Mouse (Mus musculus) cerebellum, adult 2 months (tissue): ENCODE measurements around the gene Txndc9. TPM values are rescaled to one million over a fixed set of nuclear protein-coding genes. Genes with fewer than 3 reads are reported as not detected.
"Not testable (repeated sequence)": the region's sequence is repeated elsewhere in the genome, so short reads cannot be mapped to it uniquely, and the experiment has no call there.

Source experiments
- DNase-seq, 2 experiments: peaks; one replicate each; pipeline ENCODE4 v3.0.0; 2021
- H3K27ac ChIP-seq: fragments of 200-500 bp; 2 replicates; pipeline ENCODE4 v1.5.1; 2012; ENCODE audit warnings: low read length, control low read depth, inconsistent platforms; ENCODE audit not compliant: insufficient read depth
- H3K27me3 ChIP-seq: fragments of 200-500 bp; 2 replicates; pipeline ENCODE4 v1.6.1; 2012; ENCODE audit warnings: inconsistent platforms, mild to moderate bottlenecking, low read length, moderate library complexity; ENCODE audit not compliant: control insufficient read depth, insufficient read depth
- H3K4me1 ChIP-seq: fragments of 200-500 bp; 2 replicates; pipeline ENCODE4 v1.6.1; 2011; ENCODE audit warnings: low read length; ENCODE audit not compliant: control insufficient read depth, insufficient read depth
- H3K4me3 ChIP-seq: fragments of 200-500 bp; replicated peaks from 2 replicates; pipeline ENCODE3; 2011; ENCODE audit warnings: mild to moderate bottlenecking, low read depth, low read length, control low read depth; ENCODE audit not compliant: insufficient read depth
- CTCF ChIP-seq: fragments of 200-500 bp; IDR thresholded peaks from 2 replicates; pipeline ENCODE4 v1.5.1; 2011; ENCODE audit warnings: low read depth, mild to moderate bottlenecking, control low read depth, low read length, moderate library complexity, borderline replicate concordance; ENCODE audit not compliant: insufficient read depth
- POLR2A ChIP-seq: fragments of 200-500 bp; IDR thresholded peaks from 2 replicates; pipeline ENCODE4 v1.6.1; 2011; ENCODE audit warnings: low read length, control low read depth, borderline replicate concordance; ENCODE audit not compliant: insufficient read depth
- WGBS: fragments of 180-500 bp; shearing (Covaris S2); methylation state at CpG from one replicate; pipeline ENCODE4 v1.1.7; 2018; 5-methylcytosine and 5-hydroxymethylcytosine counted together
- polyA plus RNA-seq: library from polyadenylated mRNA; depleted of rRNA; stranded (reverse); fragments of >200 nt; gene quantifications from 2 replicates; pipeline ENCODE4 v1.2.3, GENCODE M21; 2012

Gene Txndc9
- polyA plus RNA-seq, 1 experiment = 44.9 TPM

DNA sequence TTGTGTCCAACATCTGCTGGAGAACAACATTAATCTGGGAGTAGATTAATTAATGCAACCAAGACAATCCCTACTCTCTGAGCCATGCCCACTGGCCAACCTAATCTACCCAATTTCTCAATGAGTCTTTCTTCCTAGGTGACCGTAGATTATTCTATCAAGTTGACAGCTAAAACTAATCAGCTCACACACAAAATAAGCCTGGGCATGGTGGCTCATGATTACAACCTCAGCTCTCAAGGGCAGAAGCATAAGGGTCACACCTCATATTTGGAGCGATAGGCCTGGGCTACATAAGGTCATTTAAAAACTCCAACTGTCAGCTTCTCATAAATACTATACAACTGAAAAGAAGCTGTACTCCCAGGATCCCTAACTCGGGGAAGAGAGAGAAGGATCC, 1.5 kb downstream of the Txndc9 start:
- 38% methylated on average over 3 of the region's 3 CpGs for WGBS
- DNase-seq = no peak
- Histone ChIP-seq H3K27me3 (no peaks in the 10 kb centered on the region), H3K4me1 (no peaks in the 10 kb centered on the region), H3K4me3 (peak overlapping the region; percentile 90), H3K27ac (no peak overlapping the region)
- no peak for TF ChIP-seq CTCF
- no peak for TF ChIP-seq POLR2A

DNA sequence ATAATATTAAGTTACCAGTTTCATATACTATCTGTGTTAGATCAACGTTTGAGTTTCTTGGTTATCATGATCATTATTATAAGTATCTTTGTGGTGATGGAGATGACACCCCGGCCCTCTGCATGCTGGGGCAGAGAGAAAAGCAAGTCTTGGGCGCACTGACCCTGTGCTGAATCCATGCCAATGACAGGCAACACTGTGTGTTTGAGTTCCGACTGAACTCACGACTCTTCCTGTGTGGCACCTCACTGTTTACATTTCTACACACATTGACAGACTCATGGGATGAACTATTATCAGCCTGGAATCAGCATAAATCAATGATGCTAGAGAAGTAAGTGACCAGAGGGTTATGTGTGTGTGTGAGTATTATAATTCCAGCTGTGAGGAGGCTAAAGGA, 9.8 kb downstream of the Txndc9 start:
- Histone ChIP-seq H3K4me1 (no peaks in the 10 kb centered on the region), H3K27ac (no peak overlapping the region), H3K27me3 (no peaks in the 10 kb centered on the region), H3K4me3 (no peak overlapping the region)
- TF ChIP-seq POLR2A (no peak), CTCF (no peak)
- DNase-seq = no peak
- WGBS = 85% methylated on average over 5 of the region's 5 CpGs

DNA sequence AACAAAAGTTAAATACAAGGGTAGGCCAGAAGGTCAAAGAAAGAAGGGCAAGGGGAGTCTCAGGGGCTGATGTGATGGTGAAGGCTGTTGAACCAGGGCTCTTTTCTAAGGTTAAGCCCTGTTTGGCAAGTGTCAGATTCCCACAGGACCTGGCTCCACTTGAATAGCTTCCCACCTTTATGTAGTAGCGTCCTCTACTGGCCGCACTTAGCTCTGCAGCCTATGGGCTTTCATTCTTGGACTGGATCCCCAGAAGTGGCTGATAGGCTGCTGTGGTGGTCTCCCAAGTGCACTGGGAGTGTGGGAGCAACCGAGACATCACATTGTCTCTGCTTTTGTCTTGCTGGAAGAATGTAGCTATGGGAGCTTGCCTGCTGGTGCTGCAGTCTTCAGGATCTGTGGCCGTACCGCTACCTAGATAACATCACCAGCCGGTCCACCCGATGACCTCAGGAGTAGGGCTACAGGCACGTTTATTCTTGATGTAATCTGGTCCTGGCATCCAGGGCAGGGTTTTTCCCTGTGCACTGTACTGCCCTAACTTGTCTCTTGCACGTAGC, 11.8 kb downstream of the Txndc9 start:
- 76% methylated on average over 9 of the region's 9 CpGs for WGBS
- peak in 1 of 2 experiments; percentile 33 for DNase-seq
- H3K27me3 ChIP-seq = no peaks in the 10 kb centered on the region
- H3K27ac ChIP-seq = no peak overlapping the region
- TF ChIP-seq POLR2A (no peak), CTCF (peak; percentile 64)
- H3K4me3 ChIP-seq = no peak overlapping the region
- H3K4me1 ChIP-seq = no peaks in the 10 kb centered on the region

DNA sequence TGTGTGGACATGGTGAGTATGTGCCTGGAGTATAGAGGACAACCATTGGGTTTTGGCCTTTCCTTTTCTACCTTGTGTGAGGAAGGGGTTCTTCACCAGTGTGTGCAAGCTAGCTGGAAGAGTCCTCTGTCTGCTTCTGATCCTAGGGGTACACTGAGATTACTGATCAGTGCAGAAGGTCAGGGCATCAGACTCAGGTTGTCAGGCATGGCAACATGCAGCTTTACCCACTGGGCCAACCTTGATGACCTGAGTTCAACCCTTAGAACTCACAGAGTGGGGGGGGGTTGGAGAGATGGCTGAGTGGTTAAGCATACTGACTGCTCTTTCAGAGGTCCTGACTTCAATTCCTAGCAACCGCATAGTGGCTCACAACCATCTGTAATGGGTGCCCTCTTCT, 13.4 kb downstream of the Txndc9 start:
- TF ChIP-seq CTCF = no peak
- no peak for TF ChIP-seq POLR2A
- H3K27ac ChIP-seq = no peak overlapping the region
- WGBS = 91% methylated on average over 1 of the region's 1 CpGs
- H3K4me3 ChIP-seq = no peak overlapping the region
- DNase-seq = no peak
- no peaks in the 10 kb centered on the region for H3K4me1 ChIP-seq
- H3K27me3 ChIP-seq = no peaks in the 10 kb centered on the region

DNA sequence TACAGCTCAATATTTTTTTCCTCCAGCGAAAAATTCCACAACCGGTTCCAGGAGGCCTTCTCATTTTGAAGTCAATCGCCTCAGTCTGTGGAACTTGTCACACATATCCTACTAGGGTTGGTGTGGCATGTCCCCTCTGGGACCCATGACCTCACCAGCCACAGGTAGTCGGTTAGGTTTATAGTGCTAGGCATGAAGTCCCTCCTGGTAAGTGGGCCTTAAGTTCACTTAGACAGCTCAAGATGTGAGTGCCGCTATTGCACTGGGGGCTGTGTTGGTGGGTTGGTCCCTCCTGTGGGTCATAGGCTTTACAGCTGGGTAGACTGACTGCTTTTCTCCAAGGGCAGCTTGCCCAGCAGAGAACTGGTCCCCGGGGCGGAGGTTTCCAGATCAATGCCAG, 20.4 kb downstream of the Txndc9 start:
- H3K27ac ChIP-seq = no peak overlapping the region
- no peak for TF ChIP-seq POLR2A
- no peak for TF ChIP-seq CTCF
- H3K4me1 ChIP-seq = no peaks in the 10 kb centered on the region
- no peaks in the 10 kb centered on the region for H3K27me3 ChIP-seq
- WGBS = 85% methylated on average over 7 of the region's 7 CpGs
- no peak for DNase-seq
- no peak overlapping the region for H3K4me3 ChIP-seq

DNA sequence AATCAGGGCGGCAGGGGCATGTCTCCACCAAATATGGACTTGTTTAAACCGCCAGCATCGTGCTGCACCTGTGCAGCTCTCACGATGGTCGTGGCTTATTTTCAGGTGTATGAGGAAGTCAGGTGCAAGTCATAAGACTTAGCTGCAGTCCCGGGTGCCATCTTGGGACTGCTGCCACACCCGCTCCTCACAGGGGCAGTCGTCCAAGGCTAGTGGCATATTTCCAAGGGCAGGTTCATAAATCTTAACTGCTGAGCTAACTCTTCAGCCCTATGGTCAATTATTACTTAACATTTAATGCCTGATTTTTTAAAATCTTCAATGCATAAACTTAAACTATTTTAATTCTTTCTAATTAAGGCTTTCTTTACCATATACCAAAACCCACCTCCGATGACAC, 21.0 kb downstream of the Txndc9 start:
- not testable (repeated sequence) for DNase-seq, H3K27ac ChIP-seq, H3K4me1 ChIP-seq, H3K4me3 ChIP-seq, H3K27me3 ChIP-seq
- WGBS = 54% methylated on average over 9 of the region's 9 CpGs

DNA sequence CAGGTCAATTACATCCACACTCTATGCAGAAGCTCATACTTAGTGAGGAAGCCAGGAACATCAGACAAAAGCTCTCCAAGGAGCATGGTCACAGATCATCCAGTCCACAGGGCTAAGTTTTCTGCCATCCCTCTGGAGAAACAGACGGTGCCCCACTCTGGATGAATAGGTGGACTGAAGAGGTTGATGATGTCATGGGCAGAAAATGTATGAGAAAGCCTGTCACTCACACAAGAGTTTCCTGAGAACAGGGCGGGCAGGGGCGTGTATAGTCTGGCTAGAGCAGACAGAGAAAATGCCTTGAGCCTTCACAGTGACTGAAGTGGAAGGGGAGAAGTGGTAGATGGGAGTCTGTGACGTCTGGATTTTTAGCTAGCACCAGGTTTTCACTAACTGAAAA, 26.2 kb downstream of the Txndc9 start:
- no peak overlapping the region for H3K27ac ChIP-seq

DNA sequence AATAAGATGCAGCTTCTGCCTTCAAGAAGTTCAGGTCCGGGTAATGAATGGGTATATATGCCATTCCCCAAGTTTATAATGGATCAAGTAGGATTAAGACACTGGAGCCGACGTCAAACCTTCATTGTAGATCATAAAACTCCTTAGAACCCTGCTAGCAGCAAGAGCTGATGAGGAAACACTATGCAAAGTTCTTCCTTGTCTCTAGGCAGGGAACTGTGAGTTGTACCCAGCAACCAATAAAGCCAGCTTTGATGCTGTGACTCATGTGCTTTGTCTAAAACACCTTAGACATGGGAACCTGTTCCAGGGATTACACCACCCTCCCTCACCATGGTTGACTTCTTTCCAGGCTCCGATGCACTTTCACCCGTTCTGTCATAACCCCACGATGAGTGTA, 28.9 kb downstream of the Txndc9 start:
- no peaks in the 10 kb centered on the region for H3K4me1 ChIP-seq
- H3K27ac ChIP-seq = no peak overlapping the region
- no peak for DNase-seq
- no peak overlapping the region for H3K4me3 ChIP-seq
- TF ChIP-seq POLR2A = no peak
- no peak for TF ChIP-seq CTCF
- WGBS = 88% methylated on average over 6 of the region's 6 CpGs
- no peaks in the 10 kb centered on the region for H3K27me3 ChIP-seq

More for the DNA sequence above, 26.2 kb downstream of the Txndc9 start:
- Histone ChIP-seq H3K4me3 (no peak overlapping the region), H3K27me3 (no peaks in the 10 kb centered on the region), H3K4me1 (no peaks in the 10 kb centered on the region)
- TF ChIP-seq CTCF (no peak), POLR2A (no peak)
- WGBS = 53% methylated on average over 4 of the region's 4 CpGs
- no peak for DNase-seq

DNA sequence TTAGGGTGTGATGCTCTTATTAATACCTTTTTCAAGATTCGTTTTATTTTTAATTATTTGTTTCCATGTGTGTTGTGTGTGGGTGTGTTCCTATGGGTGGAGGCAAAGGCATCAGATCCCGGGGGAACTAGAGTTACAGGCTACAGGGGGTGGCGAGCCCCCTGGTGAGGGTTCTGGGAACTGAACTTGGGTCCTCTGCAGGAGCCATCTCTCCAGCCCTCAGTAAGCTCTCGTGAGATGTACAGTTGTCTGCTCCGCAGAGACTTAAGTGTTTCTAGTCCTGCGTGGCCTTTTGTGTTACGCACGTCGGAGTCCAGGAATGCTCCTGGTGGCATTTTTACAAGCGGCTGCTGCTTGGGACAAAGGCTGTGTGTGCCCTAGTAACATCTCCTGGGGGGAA, 32.1 kb downstream of the Txndc9 start:
- DNase-seq = no peak
- no peaks in the 10 kb centered on the region for H3K27me3 ChIP-seq
- H3K27ac ChIP-seq = no peak overlapping the region
- 46% methylated on average over 10 of the region's 10 CpGs for WGBS
- H3K4me1 ChIP-seq = no peaks in the 10 kb centered on the region
- TF ChIP-seq POLR2A (no peak), CTCF (no peak)
- H3K4me3 ChIP-seq = no peak overlapping the region

DNA sequence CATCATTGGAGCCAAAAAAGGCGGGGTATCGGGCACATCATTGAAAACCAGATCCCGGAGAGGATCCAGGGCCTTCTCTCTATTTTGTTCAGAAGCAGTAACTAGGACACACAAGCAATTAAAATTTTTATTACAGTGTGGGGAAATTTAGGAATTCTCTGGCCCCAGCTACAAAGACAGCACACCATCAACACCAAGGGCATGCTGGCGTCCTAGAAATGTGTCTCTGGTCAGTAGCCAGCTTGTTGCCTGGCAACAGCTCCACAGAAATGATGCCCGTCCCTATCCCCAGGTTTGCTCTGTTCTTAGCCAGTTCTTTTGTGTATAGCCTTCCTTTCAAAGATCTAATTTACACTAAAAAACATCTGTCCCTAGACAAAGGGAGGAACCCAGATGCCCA, 38.2 kb downstream of the Txndc9 start:
- peak; percentile 15 to 41 for DNase-seq
- no peak for TF ChIP-seq CTCF
- TF ChIP-seq POLR2A = no peak
- no peaks in the 10 kb centered on the region for H3K27me3 ChIP-seq
- H3K4me3 ChIP-seq = no peak overlapping the region
- no peaks in the 10 kb centered on the region for H3K4me1 ChIP-seq
- no peak overlapping the region for H3K27ac ChIP-seq
- WGBS = 15% methylated on average over 5 of the region's 5 CpGs
